Mouse (Mus musculus): ENCODE data around the gene Slc29a3. TPM values are rescaled to one million over a fixed set of nuclear protein-coding genes. Genes with fewer than 3 reads are reported as not detected.
"Not testable (repeated sequence)": the region's sequence is repeated elsewhere in the genome, so short reads cannot be mapped to it uniquely, and the experiment has no call there.

Slc29a3 gene
- total RNA-seq, 2 experiments from 2014 or later: 14.2 to 17.7 TPM

DNA sequence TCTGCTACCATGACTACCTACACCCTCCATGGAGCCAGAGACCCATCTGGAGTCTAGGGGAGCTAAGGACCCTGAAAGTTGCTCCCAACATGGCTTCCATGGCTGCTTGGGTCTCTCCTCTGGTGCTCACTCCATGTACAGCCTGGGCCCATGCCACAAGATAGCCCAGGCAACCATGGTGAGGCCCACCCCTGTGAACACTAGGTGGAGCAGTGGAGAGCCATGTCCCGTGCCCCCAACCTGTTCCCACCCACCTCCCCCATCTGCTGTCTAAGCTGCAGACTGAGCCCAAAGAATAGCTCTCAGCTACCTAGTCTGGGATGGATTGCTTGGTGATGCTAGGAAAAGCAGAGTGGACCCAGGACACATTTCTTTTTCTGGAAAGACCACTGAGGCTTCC lies 29.2 kb downstream of the Slc29a3 start:
- no peak for DNase-seq

DNA sequence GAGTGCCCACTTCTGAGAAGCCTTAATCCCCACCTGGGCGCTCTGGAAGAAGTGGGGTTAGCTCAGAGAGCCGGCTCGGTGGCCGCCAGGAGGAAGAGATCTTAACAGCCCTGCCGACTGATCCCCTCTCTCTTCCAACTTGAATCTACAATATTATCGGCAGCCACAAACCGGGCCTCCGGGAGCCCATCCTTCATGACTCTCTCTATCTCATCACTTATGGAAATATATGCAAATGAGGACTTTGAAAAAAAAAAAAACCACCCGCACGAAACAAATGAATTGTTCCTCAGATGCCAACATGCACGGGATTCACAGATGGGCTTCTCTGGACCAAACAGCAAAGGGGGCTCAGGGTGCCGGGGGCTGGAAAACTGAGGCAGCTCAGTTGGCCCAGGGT lies 31.0 kb downstream of the Slc29a3 start:
- DNase-seq: no peak

DNA sequence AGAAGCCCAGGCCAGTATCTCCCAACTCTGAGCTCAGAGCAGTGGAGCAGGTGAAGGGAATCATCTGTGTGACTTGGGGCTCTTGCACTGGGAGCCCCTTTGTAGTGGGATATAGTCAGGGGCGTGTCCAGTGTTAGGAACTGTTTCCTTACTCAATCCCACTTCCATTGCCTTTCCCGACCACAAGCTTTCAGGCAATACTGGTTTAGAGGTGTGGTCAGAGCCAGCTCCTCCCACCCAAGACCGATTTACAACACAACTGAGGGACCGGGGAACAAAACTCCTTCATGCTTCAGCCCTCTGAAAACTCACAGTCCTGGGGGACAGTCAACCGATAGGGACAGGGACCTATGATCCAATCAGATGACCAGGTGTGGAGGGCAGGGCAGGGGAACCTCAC lies 32.1 kb downstream of the Slc29a3 start:
- DNase-seq: no peak

GRCm38 (mm10) chr10:60718491-60718890 lies 34.1 kb downstream of the Slc29a3 start:
- no peak for DNase-seq

- DNase-seq: no peak
These were observed 36.1 kb downstream of the Slc29a3 start for GRCm38 (mm10) chr10:60716449-60716848.

- not testable (repeated sequence) for DNase-seq
These were observed 40.3 kb downstream of the Slc29a3 start for GRCm38 (mm10) chr10:60712299-60712698.

DNA sequence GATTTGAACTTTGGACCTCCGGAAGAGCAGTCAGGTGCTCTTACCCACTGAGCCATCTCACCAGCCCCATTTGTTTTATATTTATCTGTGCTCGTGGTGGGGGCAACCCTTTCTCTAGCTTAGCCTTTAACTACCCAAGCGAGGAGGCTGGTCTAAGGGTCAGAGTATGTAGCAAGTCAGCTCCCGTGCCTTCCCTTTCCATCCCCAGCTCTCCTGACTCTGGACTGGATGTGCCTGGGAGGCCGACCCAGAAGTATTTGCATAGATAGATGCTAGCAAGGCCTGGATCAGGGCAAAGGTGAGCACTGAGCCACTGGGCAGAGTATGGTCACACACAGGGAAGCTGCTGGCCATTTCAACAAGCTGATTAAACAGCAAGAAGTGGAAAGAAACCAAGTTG lies 43.8 kb downstream of the Slc29a3 start:
- no peak for DNase-seq

DNA sequence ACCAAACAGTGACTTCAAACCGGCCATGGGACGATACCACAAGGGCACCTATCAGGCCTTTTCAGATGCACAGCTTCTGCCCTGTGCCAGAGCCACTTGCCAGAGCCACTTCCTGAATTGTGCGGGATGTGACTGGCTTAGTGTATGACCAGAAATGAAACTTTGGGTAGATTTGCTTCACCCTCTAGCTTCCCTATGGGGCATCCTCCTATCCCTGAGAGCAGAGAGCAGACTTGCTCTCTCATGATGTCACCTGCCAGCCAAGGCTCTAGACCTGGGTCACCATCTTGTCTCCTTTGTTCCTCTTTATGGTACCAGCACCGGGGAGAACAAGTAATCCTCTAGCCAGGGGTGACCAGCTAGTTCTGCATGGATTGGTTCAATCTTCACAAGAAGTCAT lies 46.3 kb downstream of the Slc29a3 start:
- no peak for DNase-seq

GRCm38 (mm10) chr10:60705134-60705533 lies 47.5 kb downstream of the Slc29a3 start:
- DNase-seq: no peak

DNA sequence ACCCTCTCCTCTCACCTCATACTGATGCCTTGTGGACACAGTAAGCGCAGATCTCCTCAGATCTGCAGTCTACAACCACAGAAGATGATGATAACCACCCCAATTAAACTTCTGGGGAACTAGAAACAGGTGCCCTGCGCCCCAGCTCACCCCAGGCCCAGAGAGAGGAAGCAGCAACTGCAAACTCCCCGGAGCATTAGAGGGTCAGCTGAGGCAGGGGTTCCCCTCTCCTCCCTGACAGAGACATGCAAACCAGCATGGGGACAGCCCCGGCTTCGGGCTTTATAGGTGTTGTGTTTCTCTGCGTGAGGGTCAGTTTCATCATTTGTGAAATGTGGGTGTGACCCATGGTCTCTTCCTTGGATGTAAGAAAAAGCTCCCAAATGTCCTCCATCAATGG lies 54.8 kb downstream of the Slc29a3 start:
- no peak for DNase-seq

DNA sequence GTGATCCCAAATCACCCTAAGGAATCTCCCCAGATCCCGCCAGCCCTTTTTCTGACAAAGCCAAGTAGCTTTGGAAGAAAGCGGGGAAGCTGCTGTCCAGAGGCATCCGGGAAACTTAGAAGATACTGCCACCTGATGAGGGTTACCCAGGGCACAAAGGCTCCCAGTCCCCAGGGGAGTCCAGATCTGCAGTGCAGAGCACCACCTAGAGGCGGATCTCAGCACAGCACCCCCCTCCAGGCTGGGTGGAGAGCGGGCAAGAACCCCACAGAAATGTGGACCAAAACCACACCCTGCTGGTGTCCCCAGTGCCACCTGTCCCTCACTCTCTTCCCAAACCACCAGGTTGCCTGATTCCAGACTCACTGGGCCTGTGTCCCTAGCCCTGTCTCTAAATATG lies 55.6 kb downstream of the Slc29a3 start:
- DNase-seq: peak; percentile 66 to 73

- no peak for DNase-seq
These were observed 56.2 kb downstream of the Slc29a3 start, which contains the start of gene Cdh23 for GRCm38 (mm10) chr10:60696390-60696789. TSS of gene Cdh23 (minus strand) at chr10:60696490.

DNA sequence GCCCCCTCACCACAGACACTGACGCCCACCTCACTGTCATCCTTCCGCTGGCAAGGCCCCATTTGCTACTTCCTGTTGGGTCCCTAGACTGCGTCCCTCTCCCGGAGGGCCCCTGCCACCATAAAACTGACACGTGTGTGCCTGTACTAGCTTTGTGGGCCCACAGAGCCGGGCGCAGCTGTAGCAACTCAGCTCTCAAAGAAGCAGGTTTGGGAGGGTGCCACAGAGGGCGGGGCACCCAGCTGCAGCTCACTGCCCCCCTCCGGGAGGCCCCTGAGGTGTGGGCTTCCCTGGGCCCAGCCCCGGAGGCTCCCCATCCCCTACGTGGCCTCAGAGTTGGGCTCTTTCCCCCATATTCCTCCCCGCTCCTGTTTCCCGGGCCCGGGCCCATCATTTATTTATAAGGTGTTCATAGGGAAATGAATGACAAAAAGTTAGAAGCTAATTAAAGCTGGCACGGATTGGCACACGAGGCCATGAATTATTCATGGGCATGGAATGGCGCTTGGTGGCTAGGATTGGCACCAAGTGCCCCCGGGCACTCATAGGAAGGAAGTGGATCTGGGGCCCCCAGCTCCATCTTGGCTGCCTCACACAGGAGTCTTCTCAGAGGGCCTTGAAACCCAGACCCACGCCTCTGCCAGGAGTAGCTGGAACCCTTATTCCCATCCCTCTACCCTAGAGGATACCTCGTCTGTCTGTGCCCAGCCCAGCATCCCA lies 60.8 kb downstream of the Slc29a3 start:
- peak in 1 of 2 experiments; percentile 8 for DNase-seq

- no peak for DNase-seq
These were observed 61.6 kb downstream of the Slc29a3 start for GRCm38 (mm10) chr10:60690960-60691359.

DNA sequence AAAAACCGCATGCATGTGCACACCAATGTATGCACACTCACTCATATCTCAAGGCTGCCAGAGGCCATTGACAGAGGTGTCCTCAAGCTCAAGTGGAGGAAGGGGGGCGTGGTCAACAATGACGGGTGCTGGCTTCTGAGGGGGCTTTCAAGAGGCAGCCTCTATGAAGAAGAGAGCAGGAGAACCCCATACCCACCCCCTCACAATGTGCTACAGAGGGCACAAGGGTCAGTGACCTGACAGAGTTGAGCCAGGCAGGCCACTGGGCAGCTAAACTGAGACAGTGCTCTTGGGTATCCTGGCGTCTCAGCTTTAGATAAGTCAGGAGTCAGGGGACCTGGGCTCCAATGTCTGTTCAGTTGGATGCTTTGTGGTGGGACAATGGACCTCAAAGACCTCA lies 63.2 kb downstream of the Slc29a3 start:
- DNase-seq: no peak

DNA sequence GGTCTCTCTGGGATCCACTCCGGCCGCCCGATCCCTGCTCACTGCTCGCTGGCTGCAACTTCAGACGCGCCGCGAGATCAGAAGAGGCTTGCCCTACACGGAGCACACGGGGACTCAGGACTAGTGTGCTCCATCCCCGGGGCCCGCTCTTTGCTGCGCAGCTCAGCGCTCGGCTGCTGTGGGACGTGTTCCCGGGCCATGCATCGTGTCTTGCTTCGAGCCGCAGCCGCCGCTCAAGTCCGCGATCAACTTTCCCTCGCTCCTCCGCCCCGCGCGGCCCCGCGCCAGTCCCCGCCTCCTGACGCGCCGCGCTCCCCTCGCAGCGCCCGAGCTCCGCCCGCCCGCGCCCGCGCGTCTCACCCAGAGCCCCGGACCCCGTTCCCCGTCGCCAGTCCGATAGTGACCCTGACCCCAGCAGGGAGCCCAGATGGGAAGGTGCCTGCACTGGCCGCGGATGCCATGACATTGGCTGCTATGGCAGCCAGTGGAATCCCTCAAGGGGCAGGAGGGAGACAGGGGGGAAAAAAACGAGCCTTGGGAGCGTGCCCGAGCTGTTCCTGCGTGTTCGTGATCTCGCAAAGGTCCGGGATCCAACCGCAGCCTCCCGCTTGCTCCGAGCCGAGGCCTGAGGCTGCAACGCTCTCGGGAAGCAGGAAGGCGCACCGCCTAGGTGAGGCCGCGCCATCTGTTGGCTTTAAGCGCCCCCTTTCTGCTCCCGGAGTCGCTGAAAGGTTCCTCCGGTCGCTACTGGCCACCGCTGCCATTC lies 65.4 kb downstream of the Slc29a3 start:
- peak; percentile 64 to 70 for DNase-seq

DNA sequence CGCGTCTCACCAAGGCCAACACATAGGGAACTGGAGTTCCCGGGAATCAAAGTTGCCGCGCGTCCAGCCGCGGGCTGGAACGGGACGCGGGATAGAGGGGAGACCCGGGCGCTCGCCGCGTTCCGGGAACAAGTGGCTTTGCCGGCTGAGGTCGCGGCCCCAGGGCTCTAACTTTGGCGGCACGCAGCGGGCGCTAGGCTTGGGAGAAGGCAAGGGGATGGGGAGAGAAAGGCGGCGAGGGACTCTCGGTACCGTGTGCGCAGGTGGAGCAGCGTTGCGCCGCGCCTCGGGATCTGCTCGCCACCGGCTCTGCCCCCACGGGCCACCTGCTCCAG lies 66.0 kb downstream of the Slc29a3 start:
- DNase-seq: no peak

- DNase-seq: no peak
These were observed 66.6 kb downstream of the Slc29a3 start for GRCm38 (mm10) chr10:60685764-60686640.

GRCm38 (mm10) chr10:60678926-60679325 lies 73.7 kb downstream of the Slc29a3 start:
- no peak for DNase-seq

- no peak for DNase-seq
These were observed 75.3 kb downstream of the Slc29a3 start for GRCm38 (mm10) chr10:60677319-60677718.

DNA sequence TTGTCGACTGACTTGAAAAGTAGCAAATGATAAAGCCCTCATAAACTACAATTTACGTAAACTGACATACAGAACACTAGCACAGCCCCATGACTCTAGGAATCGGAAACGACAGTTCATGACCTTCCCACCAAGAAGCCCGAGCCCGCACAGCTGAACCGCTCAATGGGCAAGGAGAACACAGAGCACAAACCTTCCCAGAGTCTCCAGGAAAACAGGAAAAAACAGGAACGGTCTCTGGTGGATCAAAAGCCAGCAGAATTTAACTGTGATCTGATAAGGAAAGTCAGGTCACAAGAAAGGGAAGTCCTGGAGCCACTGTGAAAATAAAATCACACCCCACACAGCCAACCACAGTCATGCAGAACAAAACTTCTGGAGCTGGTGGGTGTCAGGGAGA lies 82.4 kb downstream of the Slc29a3 start:
- no peak for DNase-seq

GRCm38 (mm10) chr10:60668591-60668990 lies 84.0 kb downstream of the Slc29a3 start:
- DNase-seq: no peak
